Comparison of ENCODE assay signal across 20 mouse cellular contexts in the genomic region with DNA sequence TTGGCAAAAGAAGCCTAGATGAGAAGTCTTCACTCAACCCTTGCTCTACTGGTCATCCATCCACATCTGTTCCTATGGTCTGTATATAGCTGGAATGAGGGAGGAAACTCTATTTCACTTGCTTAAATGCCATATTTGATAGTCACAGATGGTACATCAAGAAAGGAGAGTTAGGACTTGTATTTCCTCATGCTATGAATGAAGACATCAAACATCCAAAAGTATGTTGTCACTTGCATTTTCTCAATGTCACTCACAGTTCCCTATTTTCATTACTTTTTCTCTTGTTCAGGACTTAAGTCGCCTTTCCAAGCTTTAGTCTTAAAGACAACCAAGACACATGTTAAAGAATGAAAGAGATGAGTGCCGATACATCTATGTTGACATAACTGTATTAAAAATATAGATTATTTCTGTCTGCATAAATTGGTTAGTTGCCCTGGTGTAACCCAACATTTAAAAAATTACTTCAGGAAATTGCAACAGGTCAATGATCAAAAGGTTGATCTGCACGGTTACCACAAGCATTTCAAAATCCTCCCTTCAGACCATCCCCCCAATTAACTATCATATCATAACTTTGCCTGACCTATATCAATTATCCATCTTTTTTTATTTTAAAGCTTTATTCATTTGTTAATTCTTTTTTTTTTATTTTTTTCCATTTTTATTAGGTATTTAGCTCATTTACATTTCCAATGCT.
DNase-seq lines count a peak whose midpoint lies in the region; ATAC-seq lines count a peak whose summit lies in the region.
"Had no signal": no experiment of that assay in that cellular context is flagged by ENCODE, and none has a peak within 500 bp of the region (broad histone marks: within the 10 kb centered on the region; RNA-seq: fewer than 3 reads in every experiment).

No protein-coding gene starts in this region.

- DNase-seq in layer of hippocampus, postnatal 25 days (ENCODE audit: extremely low spot score in 1 of 2, low spot score in 1 of 2): no peak
- DNase-seq in left cerebral cortex, adult 9 months (ENCODE audit: low spot score in 2 of 2): no peak
- DNase-seq in urinary bladder, postnatal 25 days (ENCODE audit: low spot score): no peak
- DNase-seq: adrenal gland, adult 8-10 months; adrenal gland, postnatal 14 days; adrenal gland, postnatal 36 days; B cell, adult 2 months; cerebellum, adult 11-12 months; cerebellum, adult 2 months; cerebellum, adult 9-10 months; cerebellum, postnatal 10 days; cerebellum, postnatal 25 days; embryo, embryonic 11 days had no signal

- ATAC-seq in common myeloid progenitor, adult 5-6 weeks (replicated peaks; ENCODE audit: low read depth, poor library complexity, severe bottlenecking): peak; percentile 29; the same call in 1 of the 2 replicates
- peak; percentile 77 for ATAC-seq in megakaryocyte, adult 5-6 weeks (ENCODE audit: poor library complexity, severe bottlenecking)
- ATAC-seq: activated CD4-positive, CD25-positive, alpha-beta regulatory T cell, adult 4 months; CD4-positive, CD25-positive, alpha-beta regulatory T cell, adult 4 months; forebrain, embryonic 14.5 days; forebrain, embryonic 16.5 days; Patski had no signal
